Mouse (Mus musculus) right cerebral cortex, postnatal 25 days (tissue): ENCODE data around the gene Olfr318.
"Not testable (repeated sequence)": the region's sequence is repeated elsewhere in the genome, so short reads cannot be mapped to it uniquely, and the experiment has no call there.

Source experiments
- DNase-seq: peaks from one replicate; pipeline ENCODE4 v3.0.0; 2022

Gene Olfr318

GRCm38 (mm10) chr11:58723914-58724313 is at the start of gene Olfr318:
Gene Olfr318, minus strand, starts transcription at chr11:58724014.
- no peak for DNase-seq

- DNase-seq = no peak
Measured at GRCm38 (mm10) chr11:58772888-58773287, 49.1 kb upstream of the Olfr318 start, which contains the start of gene Olfr315. Gene Olfr315, plus strand, starts transcription at chr11:58773188.

- DNase-seq = no peak
Measured at GRCm38 (mm10) chr11:58752434-58752833, 28.6 kb upstream of the Olfr318 start, which contains the start of gene Olfr316. Gene Olfr316, plus strand, starts transcription at chr11:58752734.

- DNase-seq = peak; percentile 47
Measured at GRCm38 (mm10) chr11:58751096-58751495, 27.3 kb upstream of the Olfr318 start.

- DNase-seq = no peak
Measured at GRCm38 (mm10) chr11:58738792-58739262, 15.0 kb upstream of the Olfr318 start, which contains the start of gene Olfr317. Gene Olfr317, minus strand, starts transcription at chr11:58739212.

GRCm38 (mm10) chr11:58733372-58733771 is 9.6 kb upstream of the Olfr318 start:
- peak; percentile 46 for DNase-seq

- DNase-seq = not testable (repeated sequence)
Measured at GRCm38 (mm10) chr11:58727896-58728650, 4.3 kb upstream of the Olfr318 start.

- no peak for DNase-seq
Measured at GRCm38 (mm10) chr11:58719701-58720100, 4.1 kb downstream of the Olfr318 start.

- DNase-seq = not testable (repeated sequence)
Measured at GRCm38 (mm10) chr11:58717723-58718122, 6.1 kb downstream of the Olfr318 start.

GRCm38 (mm10) chr11:58709086-58709485 is 14.7 kb downstream of the Olfr318 start:
- no peak for DNase-seq

GRCm38 (mm10) chr11:58698862-58699261 is 25.0 kb downstream of the Olfr318 start, which contains the start of gene Olfr319:
Gene Olfr319, plus strand, starts transcription at chr11:58699162.
- DNase-seq = no peak

- DNase-seq = no peak
Measured at GRCm38 (mm10) chr11:58680799-58681198, 43.0 kb downstream of the Olfr318 start, which contains the start of gene Olfr320. Gene Olfr320, plus strand, starts transcription at chr11:58681099.

- no peak for DNase-seq
Measured at GRCm38 (mm10) chr11:58671825-58672224, 52.0 kb downstream of the Olfr318 start.

- DNase-seq = no peak
Measured at GRCm38 (mm10) chr11:58669252-58669651, 54.6 kb downstream of the Olfr318 start.
